Mouse (Mus musculus) olfactory bulb, adult 2 months (tissue): Measurements from ENCODE around the gene Prss28.

Experiments used
- CTCF ChIP-seq: fragments of 200-500 bp; IDR thresholded peaks from 2 replicates; pipeline ENCODE4 v1.5.1; 2012; ENCODE audit warnings: low read depth, mild to moderate bottlenecking, low read length, moderate library complexity; ENCODE audit not compliant: insufficient read depth
- POLR2A ChIP-seq: fragments of 200-500 bp; IDR thresholded peaks from 2 replicates; pipeline ENCODE4 v1.6.1; 2012; ENCODE audit warnings: mild to moderate bottlenecking, low read depth, low read length, moderate library complexity; ENCODE audit not compliant: insufficient read depth

DNA sequence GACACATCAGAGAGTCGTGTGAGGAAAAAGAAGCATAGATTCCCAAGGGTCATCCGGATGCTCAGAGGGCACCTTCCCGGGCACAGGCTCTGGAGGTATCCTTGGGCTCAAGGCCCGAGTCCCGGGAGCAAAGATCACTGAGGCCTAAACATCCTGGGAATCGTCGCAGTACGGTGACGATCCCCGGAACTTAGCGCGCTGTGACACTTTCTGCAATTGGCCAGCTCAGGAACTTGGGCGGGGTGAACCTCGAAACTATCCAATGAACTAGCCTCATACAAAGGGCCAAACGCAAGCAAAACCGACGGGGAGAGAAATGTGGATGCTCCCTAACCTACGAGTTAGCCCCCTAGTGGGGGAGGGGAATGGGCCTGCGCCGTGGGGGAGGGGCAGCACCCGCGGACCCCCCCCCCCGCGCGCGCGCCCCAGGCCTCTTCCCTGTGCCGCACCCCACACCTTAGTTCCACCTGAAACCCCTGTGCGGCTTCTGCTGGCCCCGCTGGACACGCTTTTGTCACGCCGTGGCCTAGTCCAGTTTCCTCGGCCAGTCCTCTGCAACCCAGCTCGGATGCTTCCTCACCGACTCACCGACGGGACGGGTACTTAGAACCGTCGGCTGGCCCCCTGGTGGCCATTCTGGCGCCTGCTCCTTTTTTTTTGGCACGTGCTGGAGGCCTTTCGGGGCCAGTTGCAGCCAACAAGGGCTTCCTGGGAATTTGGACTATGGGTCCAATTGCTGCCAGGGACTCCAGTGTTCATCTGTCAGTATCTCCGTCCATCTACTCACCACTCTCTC is 34.5 kb upstream of the Prss28 start:
- no peak for TF ChIP-seq POLR2A
- peak; percentile 69 for TF ChIP-seq CTCF
